Mouse (Mus musculus) lung, embryonic 15.5 days (tissue): ENCODE results near the gene Prex1. TPM values are rescaled to one million over a fixed set of nuclear protein-coding genes. Genes with fewer than 3 reads are reported as not detected.
A peak's percentile ranks its signal among the peaks of the same experiment; 100 is the strongest.
"Not testable (repeated sequence)": the region's sequence is repeated elsewhere in the genome, so short reads cannot be mapped to it uniquely, and the experiment has no call there.

Experiments
- ATAC-seq: fragments of 200-750 bp; cut with Nextera tagmentation; 2 replicates; pipeline ENCODE4 v1.8.0; 2017; ENCODE audit warnings: moderate number of reproducible peaks, borderline replicate concordance; ENCODE audit not compliant: low FRiP score, low TSS enrichment; ENCODE audit errors: extremely low read depth
- H3K27ac ChIP-seq: fragments of 300-500 bp; sonication (generic); 2 replicates; pipeline ENCODE4 v1.5.1; 2015; ENCODE audit warnings: moderate library complexity, mild to moderate bottlenecking, inconsistent platforms
- H3K27me3 ChIP-seq: fragments of 300-500 bp; sonication (generic); 2 replicates; pipeline ENCODE4 v1.6.1; 2015; ENCODE audit warnings: inconsistent platforms
- H3K36me3 ChIP-seq: fragments of 300-500 bp; sonication (generic); 2 replicates; pipeline ENCODE4 v1.6.1; 2015; ENCODE audit warnings: inconsistent platforms
- H3K4me1 ChIP-seq: fragments of 300-500 bp; sonication (generic); 2 replicates; pipeline ENCODE4 v1.6.1; 2015; ENCODE audit warnings: inconsistent platforms
- H3K4me2 ChIP-seq: fragments of 300-500 bp; sonication (generic); 2 replicates; pipeline ENCODE4 v1.6.1; 2015; ENCODE audit warnings: inconsistent platforms, mild to moderate bottlenecking, moderate library complexity
- H3K4me3 ChIP-seq: fragments of 300-500 bp; sonication (generic); 2 replicates; pipeline ENCODE4 v1.5.1; 2015; ENCODE audit warnings: mild to moderate bottlenecking, inconsistent platforms
- H3K9ac ChIP-seq: fragments of 300-500 bp; sonication (generic); 2 replicates; pipeline ENCODE4 v1.6.1; 2015; ENCODE audit warnings: inconsistent platforms
- H3K9me3 ChIP-seq: fragments of 300-500 bp; sonication (generic); 2 replicates; pipeline ENCODE4 v1.6.1; 2016; ENCODE audit warnings: inconsistent platforms
- WGBS: fragments of 180-500 bp; shearing (Covaris S2); methylation state at CpG from one replicate; pipeline ENCODE4 v1.1.7; 2015; 5-methylcytosine and 5-hydroxymethylcytosine counted together
- polyA plus RNA-seq: library from polyadenylated mRNA; unstranded; fragments of >200 nt; fragmentation: Nextera tagmentation; extraction: Ambion mirVana; gene quantifications from 2 replicates; pipeline ENCODE4 v1.2.1, GENCODE M21; 2015

Prex1 gene
- polyA plus RNA-seq, 1 experiment from 2014 or later, result 10.6 TPM

DNA sequence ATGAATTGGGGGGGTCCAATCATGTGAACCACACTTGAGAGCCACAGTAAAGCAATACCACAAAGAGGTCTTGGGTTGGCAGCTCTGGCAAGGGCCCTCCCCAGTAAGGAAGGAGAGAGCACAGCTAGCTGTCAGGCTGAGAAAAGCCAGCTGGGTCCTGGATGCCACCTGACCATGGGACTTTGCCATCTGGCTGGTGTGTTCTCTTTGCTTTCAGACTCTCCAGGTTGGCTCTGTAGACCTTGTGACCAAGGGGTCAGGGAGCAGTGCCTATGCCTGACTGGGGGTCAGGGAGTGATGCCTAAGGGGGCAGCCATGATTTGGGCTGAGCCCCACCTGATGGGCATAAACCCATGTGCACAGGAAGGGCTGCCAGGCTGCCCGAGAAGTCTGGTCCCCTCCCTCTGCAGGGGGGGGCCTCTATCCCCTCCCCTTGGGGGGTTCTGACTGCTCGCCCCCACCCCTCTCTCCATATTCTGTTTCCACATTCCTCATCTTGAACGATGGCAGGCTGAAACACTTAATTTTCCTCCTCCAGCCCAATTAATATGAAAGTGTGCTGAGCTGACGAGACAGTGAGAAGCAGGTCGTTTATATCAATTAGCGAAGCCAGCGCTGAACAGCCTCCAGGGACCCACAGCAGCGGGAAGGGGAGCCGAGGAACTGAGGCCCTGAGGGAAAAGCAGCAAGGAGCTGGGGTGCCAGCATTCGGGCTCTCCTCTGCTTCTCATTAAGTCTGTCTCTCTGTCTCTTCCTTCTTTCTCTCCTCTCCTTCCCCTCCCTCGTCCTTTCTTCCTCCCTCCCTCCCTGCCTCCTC is 172.3 kb downstream of the Prex1 start:
- no peak overlapping the region for H3K4me2 ChIP-seq
- H3K36me3 ChIP-seq, result no peaks in the 10 kb centered on the region
- no peak overlapping the region for H3K9ac ChIP-seq
- no peaks in the 10 kb centered on the region for H3K4me1 ChIP-seq
- ATAC-seq, result no peak
- H3K27me3 ChIP-seq, result no peaks in the 10 kb centered on the region
- H3K4me3 ChIP-seq, result no peak overlapping the region
- WGBS, result 19% methylated on average over 11 of the region's 11 CpGs
- no peak overlapping the region for H3K27ac ChIP-seq
- H3K9me3 ChIP-seq, result no peaks in the 10 kb centered on the region

GRCm38 (mm10) chr2:166540216-166540615 is 173.4 kb downstream of the Prex1 start:
- Histone ChIP-seq H3K9me3 (no peaks in the 10 kb centered on the region), H3K9ac (no peak overlapping the region), H3K36me3 (no peaks in the 10 kb centered on the region), H3K4me2 (no peak overlapping the region), H3K27ac (no peak overlapping the region), H3K4me1 (no peaks in the 10 kb centered on the region), H3K4me3 (no peak overlapping the region), H3K27me3 (no peaks in the 10 kb centered on the region)
- no peak for ATAC-seq
- 83% methylated on average over 1 of the region's 1 CpGs for WGBS

DNA sequence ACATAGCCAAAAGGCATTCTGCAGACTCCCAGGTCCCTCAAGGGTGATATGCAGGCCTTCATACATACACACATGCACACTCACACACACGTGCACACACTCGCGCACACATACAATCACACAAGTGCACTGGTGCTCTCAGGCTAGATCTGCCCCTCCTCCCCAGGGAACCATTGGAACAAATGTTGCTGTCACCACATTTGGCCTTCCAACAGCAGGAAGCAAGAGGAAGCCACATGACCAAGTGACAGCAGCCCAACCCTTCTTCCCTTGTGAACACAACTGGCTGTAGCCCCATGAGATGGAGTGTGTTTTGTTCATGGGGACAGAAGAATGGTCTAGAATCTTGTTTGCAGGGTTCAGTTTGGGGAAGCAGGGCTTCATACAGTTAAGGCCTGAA is 176.7 kb downstream of the Prex1 start:
- Histone ChIP-seq H3K4me2 (no peak overlapping the region), H3K4me1 (no peaks in the 10 kb centered on the region), H3K4me3 (no peak overlapping the region), H3K27me3 (no peaks in the 10 kb centered on the region), H3K9ac (no peak overlapping the region), H3K9me3 (no peaks in the 10 kb centered on the region), H3K36me3 (no peaks in the 10 kb centered on the region), H3K27ac (no peak overlapping the region)
- 93% methylated on average over 3 of the region's 3 CpGs for WGBS
- no peak for ATAC-seq

DNA sequence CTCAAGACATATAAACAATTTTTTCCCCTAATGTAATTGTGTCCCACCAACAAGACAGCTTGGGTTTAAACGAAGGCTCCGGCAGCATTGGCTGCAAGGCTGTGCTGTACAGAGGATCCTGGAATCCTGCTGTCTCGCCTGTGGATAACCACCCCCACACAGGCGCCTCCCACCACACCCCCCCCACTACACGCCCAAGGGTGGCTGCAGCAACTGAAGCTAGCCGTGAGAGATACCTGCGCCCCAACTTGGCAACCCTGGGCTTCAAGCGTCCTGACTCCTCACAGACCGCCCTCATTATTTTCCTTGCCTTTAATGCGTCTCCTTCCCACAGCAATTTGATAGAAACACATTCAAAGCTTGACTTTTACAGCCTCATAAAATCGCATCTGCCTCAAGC is 178.1 kb downstream of the Prex1 start:
- no peaks in the 10 kb centered on the region for H3K36me3 ChIP-seq
- H3K9me3 ChIP-seq, result no peaks in the 10 kb centered on the region
- H3K4me2 ChIP-seq, result no peak overlapping the region
- H3K4me1 ChIP-seq, result no peaks in the 10 kb centered on the region
- H3K27ac ChIP-seq, result no peak overlapping the region
- 86% methylated on average over 11 of the region's 11 CpGs for WGBS
- H3K27me3 ChIP-seq, result no peaks in the 10 kb centered on the region
- no peak overlapping the region for H3K4me3 ChIP-seq
- no peak for ATAC-seq
- H3K9ac ChIP-seq, result no peak overlapping the region

DNA sequence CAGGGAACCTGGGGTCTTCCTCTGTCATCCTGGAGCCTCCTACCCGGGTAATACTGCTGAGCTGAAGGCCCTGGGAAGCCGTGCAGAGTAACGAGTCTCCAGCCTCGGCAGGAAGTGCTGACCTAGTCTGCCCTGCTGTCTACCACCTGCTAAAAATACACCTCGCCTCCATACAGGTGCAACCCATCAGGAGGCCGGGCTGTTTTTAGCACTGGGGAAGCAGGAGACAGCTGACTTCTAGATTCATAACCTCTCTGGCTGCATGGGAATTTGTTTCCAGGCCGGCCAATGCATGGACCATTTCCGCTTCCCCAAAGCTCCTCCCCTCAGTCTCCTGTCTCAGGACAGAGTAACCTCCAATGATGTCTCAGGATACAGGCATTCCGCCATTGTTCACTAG is 187.4 kb downstream of the Prex1 start:
- Histone ChIP-seq H3K27ac (no peak overlapping the region), H3K27me3 (no peaks in the 10 kb centered on the region), H3K9me3 (no peaks in the 10 kb centered on the region), H3K9ac (no peak overlapping the region), H3K4me3 (no peak overlapping the region), H3K4me1 (peaks cover 21% of the 10 kb centered on the region), H3K36me3 (no peaks in the 10 kb centered on the region), H3K4me2 (no peak overlapping the region)
- ATAC-seq, result no peak
- WGBS, result 67% methylated on average over 9 of the region's 9 CpGs

DNA sequence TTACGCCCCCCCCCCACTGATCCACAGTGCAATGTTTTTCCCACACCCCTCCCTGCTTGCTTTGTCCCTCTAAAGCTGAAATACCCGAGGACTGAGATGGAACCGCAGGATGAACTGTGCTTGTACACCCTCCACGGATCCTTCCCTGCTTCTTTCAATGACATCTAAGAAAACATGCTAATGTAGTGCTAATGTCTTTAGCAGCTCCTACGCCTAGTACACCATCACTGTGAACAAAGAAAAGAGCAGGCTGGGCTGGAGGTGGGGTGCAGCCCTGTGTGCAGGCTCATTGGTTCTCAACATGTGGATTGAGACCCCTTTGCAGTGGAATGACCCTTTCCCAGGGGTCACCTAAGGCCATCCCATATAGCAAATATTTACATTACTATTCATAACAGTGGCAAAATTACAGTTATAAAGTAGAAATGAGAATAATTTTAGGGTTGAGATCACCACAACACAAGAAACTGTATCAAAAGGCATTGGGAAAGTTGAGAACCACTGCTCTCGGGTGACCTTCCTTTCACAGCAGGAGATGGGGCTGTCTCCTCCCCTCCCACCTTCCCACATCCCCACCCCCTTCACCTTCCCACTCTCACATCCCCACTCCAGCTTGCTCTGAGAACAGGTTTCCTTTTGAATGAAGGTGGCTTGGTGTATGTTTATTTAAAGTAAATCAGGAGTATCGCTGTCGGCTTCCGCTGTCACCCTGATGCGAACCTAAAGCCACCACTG is 190.3 kb downstream of the Prex1 start:
- Histone ChIP-seq H3K36me3 (no peaks in the 10 kb centered on the region), H3K4me2 (no peak overlapping the region), H3K9me3 (no peaks in the 10 kb centered on the region), H3K4me3 (no peak overlapping the region), H3K27ac (0 out of 2 replicates have a peak overlapping the region, but pooled peaks have one; percentile 68), H3K9ac (no peak overlapping the region), H3K4me1 (peaks cover 21% of the 10 kb centered on the region), H3K27me3 (peaks cover 6% of the 10 kb centered on the region; the same call in 1 of the 2 replicates)
- WGBS, result 68% methylated on average over 10 of the region's 10 CpGs
- no peak for ATAC-seq

GRCm38 (mm10) chr2:166522612-166523120 is 191.0 kb downstream of the Prex1 start:
- Histone ChIP-seq H3K36me3 (no peaks in the 10 kb centered on the region), H3K4me1 (peaks cover 21% of the 10 kb centered on the region), H3K9me3 (no peaks in the 10 kb centered on the region), H3K4me2 (peak overlapping the region; percentile 40), H3K9ac (no peak overlapping the region), H3K27ac (peak overlapping the region; percentile 68; the same call in 1 of the 2 replicates), H3K27me3 (peaks cover 6% of the 10 kb centered on the region; the same call in 1 of the 2 replicates), H3K4me3 (0 out of 2 replicates have a peak overlapping the region, but pooled peaks have one; percentile 4)
- 68% methylated on average over 15 of the region's 15 CpGs for WGBS
- ATAC-seq, result peak; percentile 40; the same call in 1 of the 2 replicates

GRCm38 (mm10) chr2:166521878-166522611 is 191.6 kb downstream of the Prex1 start:
- H3K4me3 ChIP-seq, result 0 out of 2 replicates have a peak overlapping the region, but pooled peaks have one; percentile 4
- peak overlapping the region; percentile 40 for H3K4me2 ChIP-seq
- H3K36me3 ChIP-seq, result no peaks in the 10 kb centered on the region
- H3K4me1 ChIP-seq, result peaks cover 26% of the 10 kb centered on the region
- no peaks in the 10 kb centered on the region for H3K9me3 ChIP-seq
- H3K9ac ChIP-seq, result no peak overlapping the region
- peak overlapping the region; percentile 68 for H3K27ac ChIP-seq
- no peak for ATAC-seq
- 19% methylated on average over 16 of the region's 16 CpGs for WGBS
- peaks cover 6% of the 10 kb centered on the region; the same call in 1 of the 2 replicates for H3K27me3 ChIP-seq

DNA sequence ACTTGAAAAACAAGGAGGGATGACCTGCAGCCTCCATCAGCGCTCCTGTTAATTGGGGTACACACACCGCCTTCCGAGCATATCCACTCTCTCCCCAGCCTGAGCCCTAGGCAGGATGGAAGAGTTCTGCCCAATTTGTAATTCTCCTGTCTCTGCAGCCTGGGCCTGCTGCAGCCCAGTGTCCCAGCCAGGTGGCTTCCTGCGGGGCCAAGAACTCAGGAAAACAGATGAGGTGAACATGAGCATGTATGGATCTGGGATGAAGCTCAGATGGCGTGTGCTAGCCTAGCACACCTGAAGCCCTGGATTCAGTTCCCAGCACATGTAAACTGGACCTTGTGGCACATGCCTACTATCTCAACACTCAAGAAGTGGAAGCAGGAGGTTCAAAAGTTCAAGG is 192.2 kb downstream of the Prex1 start:
- H3K27ac ChIP-seq, result 0 out of 2 replicates have a peak overlapping the region, but pooled peaks have one; percentile 68
- 91% methylated on average over 5 of the region's 5 CpGs for WGBS
- peaks cover 6% of the 10 kb centered on the region; the same call in 1 of the 2 replicates for H3K27me3 ChIP-seq
- H3K9ac ChIP-seq, result no peak overlapping the region
- no peak overlapping the region for H3K4me3 ChIP-seq
- H3K4me2 ChIP-seq, result no peak overlapping the region
- peaks cover 27% of the 10 kb centered on the region for H3K4me1 ChIP-seq
- no peaks in the 10 kb centered on the region for H3K36me3 ChIP-seq
- no peak for ATAC-seq
- H3K9me3 ChIP-seq, result no peaks in the 10 kb centered on the region

GRCm38 (mm10) chr2:166520536-166520935 is 193.1 kb downstream of the Prex1 start:
- Histone ChIP-seq H3K4me3 (no peak overlapping the region), H3K9ac (no peak overlapping the region), H3K4me2 (no peak overlapping the region), H3K27ac (no peak overlapping the region), H3K36me3 (no peaks in the 10 kb centered on the region), H3K4me1 (peaks cover 27% of the 10 kb centered on the region), H3K9me3 (no peaks in the 10 kb centered on the region), H3K27me3 (peaks cover 6% of the 10 kb centered on the region; the same call in 1 of the 2 replicates)
- WGBS, result 86% methylated on average over 12 of the region's 12 CpGs
- ATAC-seq, result no peak

GRCm38 (mm10) chr2:166517392-166518174 is 196.0 kb downstream of the Prex1 start:
- not testable (repeated sequence) for ATAC-seq

More at GRCm38 (mm10) chr2:166517392-166518174, 196.0 kb downstream of the Prex1 start:
- not testable (repeated sequence) for H3K36me3 ChIP-seq, H3K9me3 ChIP-seq, H3K27ac ChIP-seq, H3K4me3 ChIP-seq, H3K9ac ChIP-seq, H3K27me3 ChIP-seq
- 13% methylated on average over 14 of the region's 17 CpGs for WGBS
- Histone ChIP-seq H3K4me1 (peaks cover 19% of the 10 kb centered on the region), H3K4me2 (0 out of 2 replicates have a peak overlapping the region, but pooled peaks have one; percentile 30)
